Mouse (Mus musculus) adrenal gland, postnatal 10 days (tissue): Measurements from ENCODE around the gene Hnrnpu. TPM values are rescaled to one million over a fixed set of nuclear protein-coding genes. Genes with fewer than 3 reads are reported as not detected.
A peak's percentile ranks its signal among the peaks of the same experiment; 100 is the strongest.

Source experiments
- DNase-seq: peaks from one replicate; pipeline ENCODE4 v3.0.0; 2021; ENCODE audit warnings: mixed read lengths
- total RNA-seq, 2 experiments: library from RNA; stranded (reverse); gene quantifications; 2 replicates each; pipeline ENCODE4 v1.2.3; 2021

Gene Hnrnpu
- total RNA-seq, 2 experiments from 2014 or later: 328 to 391 TPM

- DNase-seq: no peak
Measured at GRCm38 (mm10) chr1:178340213-178340612, 2.6 kb upstream of the Hnrnpu start.

- peak; percentile 41 for DNase-seq
Measured at GRCm38 (mm10) chr1:178338318-178338641, 683 bp upstream of the Hnrnpu start.

GRCm38 (mm10) chr1:178336777-178337481 lies 668 bp downstream of the Hnrnpu start:
- DNase-seq: no peak

- DNase-seq: peak; percentile 97
Measured at GRCm38 (mm10) chr1:178336289-178336775, 1.3 kb downstream of the Hnrnpu start.

- no peak for DNase-seq
Measured at GRCm38 (mm10) chr1:178335860-178336261, 1.7 kb downstream of the Hnrnpu start.

- peak; percentile 44 for DNase-seq
Measured at GRCm38 (mm10) chr1:178329946-178330345, 7.7 kb downstream of the Hnrnpu start.

GRCm38 (mm10) chr1:178329017-178329416 lies 8.6 kb downstream of the Hnrnpu start:
- DNase-seq: no peak

GRCm38 (mm10) chr1:178326950-178327349 lies 10.6 kb downstream of the Hnrnpu start:
- no peak for DNase-seq

- DNase-seq: no peak
Measured at GRCm38 (mm10) chr1:178326357-178326756, 11.2 kb downstream of the Hnrnpu start.

GRCm38 (mm10) chr1:178324568-178324967 lies 13.0 kb downstream of the Hnrnpu start:
- DNase-seq: no peak

- DNase-seq: no peak
Measured at GRCm38 (mm10) chr1:178323235-178323634, 14.4 kb downstream of the Hnrnpu start.

GRCm38 (mm10) chr1:178321730-178322357 lies 15.8 kb downstream of the Hnrnpu start:
- no peak for DNase-seq

GRCm38 (mm10) chr1:178320723-178321590 lies 16.6 kb downstream of the Hnrnpu start:
- DNase-seq: no peak

GRCm38 (mm10) chr1:178320038-178320722 lies 17.4 kb downstream of the Hnrnpu start:
- DNase-seq: no peak

- no peak for DNase-seq
Measured at GRCm38 (mm10) chr1:178319295-178320037, 18.1 kb downstream of the Hnrnpu start.

GRCm38 (mm10) chr1:178318389-178319184 lies 19.0 kb downstream of the Hnrnpu start, which contains the start of gene Cox20:
Gene Cox20 (plus strand): TSS chr1:178319130.
- DNase-seq: peak; percentile 98

GRCm38 (mm10) chr1:178318002-178318388 lies 19.6 kb downstream of the Hnrnpu start:
- no peak for DNase-seq

- no peak for DNase-seq
Measured at GRCm38 (mm10) chr1:178317275-178318001, 20.2 kb downstream of the Hnrnpu start.

- no peak for DNase-seq
Measured at GRCm38 (mm10) chr1:178314236-178314635, 23.4 kb downstream of the Hnrnpu start.
